Mouse (Mus musculus) lung, embryonic 15.5 days (tissue): ENCODE results near the gene Otogl. TPM values are rescaled to one million over a fixed set of nuclear protein-coding genes. Genes with fewer than 3 reads are reported as not detected.
"Not testable (repeated sequence)": the region's sequence is repeated elsewhere in the genome, so short reads cannot be mapped to it uniquely, and the experiment has no call there.

Source experiments
- ATAC-seq: fragments of 200-750 bp; cut with Nextera tagmentation; 2 replicates; pipeline ENCODE4 v1.8.0; 2017; ENCODE audit warnings: moderate number of reproducible peaks, borderline replicate concordance; ENCODE audit not compliant: low FRiP score, low TSS enrichment; ENCODE audit errors: extremely low read depth
- H3K27ac ChIP-seq: fragments of 300-500 bp; sonication (generic); 2 replicates; pipeline ENCODE4 v1.5.1; 2015; ENCODE audit warnings: moderate library complexity, mild to moderate bottlenecking, inconsistent platforms
- H3K27me3 ChIP-seq: fragments of 300-500 bp; sonication (generic); 2 replicates; pipeline ENCODE4 v1.6.1; 2015; ENCODE audit warnings: inconsistent platforms
- H3K36me3 ChIP-seq: fragments of 300-500 bp; sonication (generic); 2 replicates; pipeline ENCODE4 v1.6.1; 2015; ENCODE audit warnings: inconsistent platforms
- H3K4me1 ChIP-seq: fragments of 300-500 bp; sonication (generic); 2 replicates; pipeline ENCODE4 v1.6.1; 2015; ENCODE audit warnings: inconsistent platforms
- H3K4me2 ChIP-seq: fragments of 300-500 bp; sonication (generic); 2 replicates; pipeline ENCODE4 v1.6.1; 2015; ENCODE audit warnings: inconsistent platforms, mild to moderate bottlenecking, moderate library complexity
- H3K4me3 ChIP-seq: fragments of 300-500 bp; sonication (generic); 2 replicates; pipeline ENCODE4 v1.5.1; 2015; ENCODE audit warnings: mild to moderate bottlenecking, inconsistent platforms
- H3K9ac ChIP-seq: fragments of 300-500 bp; sonication (generic); 2 replicates; pipeline ENCODE4 v1.6.1; 2015; ENCODE audit warnings: inconsistent platforms
- H3K9me3 ChIP-seq: fragments of 300-500 bp; sonication (generic); 2 replicates; pipeline ENCODE4 v1.6.1; 2016; ENCODE audit warnings: inconsistent platforms
- WGBS: fragments of 180-500 bp; shearing (Covaris S2); methylation state at CpG from one replicate; pipeline ENCODE4 v1.1.7; 2015; 5-methylcytosine and 5-hydroxymethylcytosine counted together
- polyA plus RNA-seq: library from polyadenylated mRNA; unstranded; fragments of >200 nt; fragmentation: Nextera tagmentation; extraction: Ambion mirVana; gene quantifications from 2 replicates; pipeline ENCODE4 v1.2.1, GENCODE M21; 2015

Otogl gene
- polyA plus RNA-seq, 1 experiment from 2014 or later: 0.06 TPM

GRCm38 (mm10) chr10:107860235-107860917, 51.6 kb downstream of the Otogl start:
- ATAC-seq: no peak
- WGBS: 69% methylated on average over 8 of the region's 8 CpGs
- no peaks in the 10 kb centered on the region for H3K9me3 ChIP-seq
- H3K4me2 ChIP-seq: no peak overlapping the region
- no peaks in the 10 kb centered on the region for H3K27me3 ChIP-seq
- H3K27ac ChIP-seq: no peak overlapping the region
- no peaks in the 10 kb centered on the region for H3K4me1 ChIP-seq
- no peak overlapping the region for H3K4me3 ChIP-seq
- no peaks in the 10 kb centered on the region for H3K36me3 ChIP-seq
- no peak overlapping the region for H3K9ac ChIP-seq

- Histone ChIP-seq H3K4me3 (no peak overlapping the region), H3K9me3 (no peaks in the 10 kb centered on the region), H3K4me1 (no peaks in the 10 kb centered on the region), H3K4me2 (no peak overlapping the region), H3K36me3 (no peaks in the 10 kb centered on the region), H3K9ac (no peak overlapping the region), H3K27ac (no peak overlapping the region), H3K27me3 (no peaks in the 10 kb centered on the region)
- WGBS: 85% methylated on average over 3 of the region's 3 CpGs
- ATAC-seq: no peak
Observed at GRCm38 (mm10) chr10:107859220-107859619, 52.7 kb downstream of the Otogl start.

- Histone ChIP-seq H3K4me3 (no peak overlapping the region), H3K27me3 (no peaks in the 10 kb centered on the region), H3K27ac (no peak overlapping the region), H3K36me3 (no peaks in the 10 kb centered on the region), H3K9me3 (no peaks in the 10 kb centered on the region), H3K4me2 (no peak overlapping the region), H3K9ac (no peak overlapping the region), H3K4me1 (no peaks in the 10 kb centered on the region)
- no peak for ATAC-seq
- whole genome bisulfite sequencing: 19% methylated on average over 7 of the region's 7 CpGs
Observed at GRCm38 (mm10) chr10:107858684-107859083, 53.2 kb downstream of the Otogl start.

GRCm38 (mm10) chr10:107844906-107845305, 67.0 kb downstream of the Otogl start:
- Histone ChIP-seq H3K9ac (no peak overlapping the region), H3K36me3 (no peaks in the 10 kb centered on the region), H3K9me3 (no peaks in the 10 kb centered on the region), H3K4me2 (no peak overlapping the region), H3K4me1 (no peaks in the 10 kb centered on the region), H3K4me3 (no peak overlapping the region), H3K27ac (no peak overlapping the region), H3K27me3 (no peaks in the 10 kb centered on the region)
- WGBS: 100% methylated on average over 1 of the region's 1 CpGs
- ATAC-seq: no peak

- Histone ChIP-seq H3K27ac (no peak overlapping the region), H3K36me3 (no peaks in the 10 kb centered on the region), H3K4me3 (no peak overlapping the region), H3K4me1 (no peaks in the 10 kb centered on the region), H3K27me3 (no peaks in the 10 kb centered on the region), H3K9me3 (no peaks in the 10 kb centered on the region), H3K4me2 (no peak overlapping the region), H3K9ac (no peak overlapping the region)
- no peak for ATAC-seq
- WGBS: 31% methylated on average over 4 of the region's 4 CpGs
Observed at GRCm38 (mm10) chr10:107834452-107835239, 77.3 kb downstream of the Otogl start.

- no peak overlapping the region for H3K4me2 ChIP-seq
- no peak for ATAC-seq
- no peak overlapping the region for H3K27ac ChIP-seq
- no peaks in the 10 kb centered on the region for H3K27me3 ChIP-seq
- 78% methylated on average over 6 of the region's 6 CpGs for WGBS
- no peaks in the 10 kb centered on the region for H3K36me3 ChIP-seq
- no peaks in the 10 kb centered on the region for H3K4me1 ChIP-seq
- no peak overlapping the region for H3K4me3 ChIP-seq
- H3K9me3 ChIP-seq: no peaks in the 10 kb centered on the region
- H3K9ac ChIP-seq: no peak overlapping the region
Observed at GRCm38 (mm10) chr10:107829151-107829550, 82.8 kb downstream of the Otogl start.

DNA sequence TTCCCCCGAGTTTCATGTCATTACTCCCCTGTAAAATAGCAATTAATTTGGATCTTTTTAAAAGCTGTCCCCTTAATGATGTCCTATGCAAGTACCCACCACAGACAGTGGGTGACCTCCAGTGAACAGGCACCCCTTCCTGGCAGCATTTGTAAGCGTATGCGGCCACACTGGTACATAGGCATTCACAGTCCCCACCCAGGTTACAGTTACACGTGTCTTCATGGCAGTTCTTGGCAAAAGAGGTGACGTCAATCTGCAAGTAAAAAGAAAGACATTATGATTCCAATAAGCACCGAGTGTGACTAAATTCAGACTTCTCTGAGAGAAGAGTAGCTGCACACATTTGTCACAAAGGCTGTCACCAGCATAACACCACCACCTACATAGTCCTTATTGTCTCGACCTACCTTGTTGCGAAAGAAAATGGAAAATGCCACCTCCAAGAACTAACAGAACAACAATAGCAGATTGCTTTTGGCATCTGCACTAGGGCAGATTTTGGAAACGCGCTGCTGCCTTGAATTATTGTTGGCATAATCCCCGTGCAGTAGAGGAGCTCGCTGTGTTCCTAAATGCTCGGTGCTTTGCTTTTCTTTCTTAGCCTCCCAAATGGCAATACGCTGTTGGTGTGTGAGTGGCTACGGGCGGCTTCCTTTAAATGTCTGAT, 98.0 kb downstream of the Otogl start:
- Histone ChIP-seq H3K36me3 (no peaks in the 10 kb centered on the region), H3K27me3 (no peaks in the 10 kb centered on the region), H3K4me2 (no peak overlapping the region), H3K27ac (no peak overlapping the region), H3K4me3 (no peak overlapping the region), H3K9ac (no peak overlapping the region), H3K4me1 (0 out of 2 replicates have a peak, but pooled peaks cover 3% of the 10 kb centered on the region), H3K9me3 (no peaks in the 10 kb centered on the region)
- WGBS: 82% methylated on average over 16 of the region's 16 CpGs
- ATAC-seq: no peak

DNA sequence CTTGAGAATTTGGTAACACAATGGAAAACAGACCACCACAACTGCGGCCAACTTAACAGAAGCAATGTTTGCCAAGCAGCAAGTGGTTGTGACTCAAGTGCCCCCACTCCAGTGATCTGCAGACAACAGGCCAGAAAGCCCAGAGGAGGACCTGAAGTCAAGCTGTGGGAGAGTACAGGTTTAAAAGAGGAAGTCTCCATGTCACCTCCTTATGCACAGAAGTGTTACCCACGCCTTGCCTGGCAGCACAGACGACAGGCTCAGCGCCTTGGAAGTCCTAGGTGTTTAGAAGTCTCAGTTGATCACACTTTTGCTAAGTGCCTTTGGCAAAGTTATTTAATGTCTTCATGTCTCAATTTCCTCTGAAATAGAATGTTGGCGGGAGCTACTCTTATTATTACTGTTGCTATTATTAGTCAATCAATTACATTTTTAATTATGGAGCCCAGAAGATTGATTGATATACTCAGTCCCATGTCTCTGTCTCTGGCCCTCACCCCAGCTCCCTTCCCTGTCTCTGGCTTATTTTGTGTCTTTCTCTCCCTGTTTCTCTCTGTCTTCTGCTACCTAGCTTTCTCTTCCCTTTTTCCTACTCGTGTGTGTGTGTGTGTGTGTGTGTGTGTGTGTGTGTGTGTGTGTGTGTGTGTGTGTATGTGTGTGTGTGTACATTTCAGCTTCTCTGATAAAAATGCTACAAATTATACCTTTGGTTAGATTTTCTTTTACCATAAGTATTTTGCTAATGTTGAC, 101.1 kb downstream of the Otogl start:
- 55% methylated on average over 6 of the region's 6 CpGs for WGBS
- H3K27me3 ChIP-seq: no peaks in the 10 kb centered on the region
- H3K9ac ChIP-seq: no peak overlapping the region
- no peaks in the 10 kb centered on the region for H3K36me3 ChIP-seq
- no peak overlapping the region for H3K4me2 ChIP-seq
- H3K4me1 ChIP-seq: 0 out of 2 replicates have a peak, but pooled peaks cover 3% of the 10 kb centered on the region
- H3K4me3 ChIP-seq: no peak overlapping the region
- no peak overlapping the region for H3K27ac ChIP-seq
- ATAC-seq: no peak
- H3K9me3 ChIP-seq: no peaks in the 10 kb centered on the region

DNA sequence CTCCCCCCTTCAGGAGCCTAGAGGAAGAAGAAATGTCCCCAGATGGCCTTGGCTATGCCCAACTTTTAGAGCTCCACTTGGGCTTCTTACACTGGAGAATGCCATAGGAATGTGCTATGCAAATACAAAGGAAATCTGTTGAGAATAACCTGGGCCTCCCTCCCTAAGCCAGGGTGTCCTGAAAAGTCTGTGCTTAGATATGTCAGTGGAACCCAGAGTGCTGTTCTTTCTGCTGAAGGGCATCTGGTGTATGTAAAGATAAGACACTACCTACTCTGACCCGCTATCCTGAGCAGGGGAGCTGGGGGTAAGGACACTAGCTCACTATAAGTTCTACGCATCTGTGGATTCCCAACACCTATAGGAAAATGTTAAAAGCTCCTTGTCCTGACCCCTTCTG, 106.7 kb downstream of the Otogl start:
- no peak overlapping the region for H3K4me2 ChIP-seq
- no peak overlapping the region for H3K27ac ChIP-seq
- WGBS: 58% methylated on average over 2 of the region's 2 CpGs
- no peaks in the 10 kb centered on the region for H3K36me3 ChIP-seq
- H3K27me3 ChIP-seq: no peaks in the 10 kb centered on the region
- no peak overlapping the region for H3K9ac ChIP-seq
- H3K4me1 ChIP-seq: no peaks in the 10 kb centered on the region
- ATAC-seq: peak; percentile 14; the same call in 1 of the 2 replicates
- no peaks in the 10 kb centered on the region for H3K9me3 ChIP-seq
- no peak overlapping the region for H3K4me3 ChIP-seq

DNA sequence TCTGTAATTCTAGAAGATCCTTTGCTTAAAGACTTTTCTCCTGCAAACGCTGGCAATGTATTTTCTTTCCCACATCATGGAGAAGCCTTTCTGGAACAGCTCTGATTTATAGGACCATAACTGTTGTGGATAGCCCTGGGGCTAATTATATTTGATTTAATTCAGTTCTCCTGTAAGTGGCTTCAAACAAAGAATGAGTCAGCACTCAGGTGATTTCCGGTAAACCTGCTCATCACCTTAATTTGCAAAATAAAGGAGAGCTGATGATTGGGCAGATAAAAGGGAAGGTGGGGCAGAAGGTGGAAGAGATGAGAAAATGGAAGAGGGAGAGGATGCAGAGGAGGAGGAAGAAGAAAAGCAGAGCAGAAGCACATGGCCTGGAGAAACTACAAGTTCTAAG, 107.6 kb downstream of the Otogl start:
- not testable (repeated sequence) for H3K9me3 ChIP-seq, H3K4me1 ChIP-seq, H3K27me3 ChIP-seq, H3K27ac ChIP-seq, ATAC-seq, H3K36me3 ChIP-seq, H3K4me2 ChIP-seq, H3K4me3 ChIP-seq, H3K9ac ChIP-seq
- 71% methylated on average over 2 of the region's 2 CpGs for WGBS

DNA sequence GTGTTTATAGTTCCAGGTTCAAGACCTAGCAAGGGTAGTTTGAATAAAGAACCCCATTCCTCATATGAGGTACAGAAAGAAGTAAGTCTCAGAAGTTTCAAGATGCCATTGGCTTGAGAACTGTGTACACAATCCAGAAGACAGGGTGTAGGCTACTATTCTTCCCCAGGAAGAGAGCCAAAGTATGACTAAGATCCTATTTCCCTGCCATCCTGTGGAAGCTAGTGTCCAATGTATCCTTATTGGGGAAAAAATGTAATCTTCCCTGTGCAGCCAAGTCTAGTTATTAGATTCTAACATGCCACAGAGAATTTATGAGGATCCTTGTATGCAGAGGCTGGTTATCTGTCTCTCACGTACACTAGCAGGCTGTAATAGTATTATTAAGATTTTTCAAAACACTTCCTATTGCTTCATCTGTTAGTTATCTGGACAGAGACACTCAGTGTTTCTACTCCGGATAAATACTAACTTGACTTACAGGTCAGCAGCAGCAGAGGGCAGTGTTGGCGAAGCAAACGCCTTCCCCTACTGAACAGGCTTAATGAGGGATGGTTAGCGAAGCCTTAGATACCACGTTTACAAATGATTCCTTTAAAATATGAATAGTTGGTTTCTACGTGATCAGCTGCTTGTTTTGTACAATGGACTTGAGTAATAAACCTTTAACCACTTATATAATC, 112.1 kb downstream of the Otogl start:
- no peaks in the 10 kb centered on the region for H3K36me3 ChIP-seq
- peak; percentile 69 for ATAC-seq
- no peak overlapping the region for H3K4me2 ChIP-seq
- no peaks in the 10 kb centered on the region for H3K4me1 ChIP-seq
- no peaks in the 10 kb centered on the region for H3K27me3 ChIP-seq
- no peaks in the 10 kb centered on the region for H3K9me3 ChIP-seq
- 4% methylated on average over 7 of the region's 7 CpGs for WGBS
- H3K4me3 ChIP-seq: no peak overlapping the region
- no peak overlapping the region for H3K9ac ChIP-seq
- no peak overlapping the region for H3K27ac ChIP-seq
